Mouse (Mus musculus) mesoderm, embryonic 11.5 days (tissue): Measurements from ENCODE around the gene Gm20696.

Experiments used
- DNase-seq: peaks from one replicate; pipeline ENCODE4 v3.0.0-alpha.2; 2012; ENCODE audit warnings: low read depth, low spot score

Gm20696 gene

GRCm38 (mm10) chr6:99263886-99264185 lies 402.8 kb downstream of the Gm20696 start:
- no peak for DNase-seq

DNA sequence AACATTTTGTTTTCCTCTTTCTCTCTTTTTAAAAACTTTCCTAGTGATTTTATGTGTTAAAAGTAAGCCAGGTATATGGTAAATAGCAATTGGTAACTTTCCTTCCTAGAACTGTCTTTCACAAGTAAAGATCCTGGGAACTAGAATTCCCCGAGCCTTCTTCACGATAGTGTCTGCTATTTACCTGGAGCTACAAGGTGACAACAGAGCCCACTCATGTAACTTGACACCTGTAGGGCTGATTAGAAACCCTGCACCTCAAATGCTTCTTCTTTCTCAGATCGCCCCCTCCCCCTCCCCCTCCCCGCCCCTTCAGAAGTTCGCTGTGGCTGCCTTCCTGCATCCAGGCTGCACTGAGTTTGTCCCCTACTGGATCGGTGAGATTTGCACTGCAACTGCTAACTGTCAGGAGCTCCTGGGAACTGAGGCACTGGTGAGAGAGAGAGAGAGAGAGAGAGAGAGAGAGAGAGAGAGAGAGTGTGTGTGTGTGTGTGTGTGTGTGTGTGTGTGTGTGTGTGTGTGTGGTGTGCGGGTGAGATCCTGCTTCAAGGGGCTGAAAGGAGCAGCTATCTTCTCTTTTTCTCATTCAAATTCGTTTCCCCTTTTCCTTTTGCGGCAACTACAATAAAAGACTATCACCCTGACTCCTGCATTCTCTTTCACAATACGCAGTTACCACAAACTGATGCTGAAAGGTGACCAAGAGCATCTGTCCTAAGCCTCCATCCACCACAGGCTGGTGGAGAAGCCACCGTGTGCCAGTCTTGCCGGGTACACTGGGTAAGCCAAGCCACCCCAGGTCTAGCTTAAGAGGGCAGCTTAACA lies 403.3 kb downstream of the Gm20696 start:
- DNase-seq: no peak

DNA sequence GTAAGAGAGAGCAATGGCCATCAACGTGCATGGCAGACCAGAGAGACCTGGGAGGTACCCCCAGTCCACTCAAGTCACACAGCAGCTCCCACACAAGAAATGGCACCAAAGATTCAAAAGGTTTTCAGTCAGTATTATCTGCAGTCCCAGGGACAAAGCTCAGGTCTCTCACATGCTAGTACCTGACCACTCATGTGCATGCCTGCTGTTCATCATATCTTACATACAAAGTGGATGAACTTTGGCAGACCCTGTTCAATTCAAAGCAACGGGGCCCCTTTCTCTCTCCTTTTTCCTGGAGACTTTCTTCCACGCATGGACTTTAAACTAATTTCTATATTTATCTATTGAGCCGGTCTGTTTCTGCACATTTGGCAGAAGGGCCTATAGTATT lies 404.9 kb downstream of the Gm20696 start:
- no peak for DNase-seq

- no peak for DNase-seq
Measured at GRCm38 (mm10) chr6:99260941-99261736, 405.5 kb downstream of the Gm20696 start.

DNA sequence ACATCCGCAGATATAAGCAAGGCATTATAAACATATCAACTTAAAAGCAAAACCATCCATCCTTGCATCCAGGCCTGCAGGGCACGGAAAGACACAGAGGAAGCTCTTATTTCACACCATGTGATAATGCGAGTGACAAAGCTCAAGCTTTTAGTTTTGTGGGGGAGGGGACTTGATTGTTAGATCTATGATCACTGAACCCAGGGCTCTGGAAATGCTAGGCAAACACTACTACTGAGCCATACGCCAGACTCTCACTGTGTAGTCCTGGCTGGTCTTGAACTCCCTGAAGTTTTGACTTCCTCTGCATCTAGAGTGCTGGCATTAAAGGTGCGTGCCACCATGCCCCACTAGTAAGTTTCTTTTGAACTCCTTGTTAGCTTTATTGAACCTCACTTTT lies 408.3 kb downstream of the Gm20696 start:
- DNase-seq: no peak

DNA sequence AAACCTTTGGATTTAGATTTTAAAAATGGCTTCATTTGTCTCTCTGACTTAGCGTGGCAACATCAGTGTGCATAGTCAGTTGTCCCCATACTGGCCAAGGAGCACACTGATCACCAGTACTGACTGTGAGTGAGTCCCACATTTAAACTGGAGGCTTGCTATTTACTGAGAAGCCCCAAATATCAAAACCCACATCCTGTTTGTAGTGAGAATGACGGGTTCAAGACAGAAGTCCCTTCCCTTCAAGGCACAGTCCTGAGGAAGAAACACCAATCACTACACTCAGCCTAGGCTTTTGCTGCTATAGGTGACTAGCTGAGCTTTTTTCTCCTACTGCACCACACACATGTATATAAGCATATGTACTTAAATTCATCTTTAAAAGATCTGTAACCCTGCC lies 408.9 kb downstream of the Gm20696 start:
- no peak for DNase-seq

GRCm38 (mm10) chr6:99253331-99253730 lies 413.3 kb downstream of the Gm20696 start:
- no peak for DNase-seq

DNA sequence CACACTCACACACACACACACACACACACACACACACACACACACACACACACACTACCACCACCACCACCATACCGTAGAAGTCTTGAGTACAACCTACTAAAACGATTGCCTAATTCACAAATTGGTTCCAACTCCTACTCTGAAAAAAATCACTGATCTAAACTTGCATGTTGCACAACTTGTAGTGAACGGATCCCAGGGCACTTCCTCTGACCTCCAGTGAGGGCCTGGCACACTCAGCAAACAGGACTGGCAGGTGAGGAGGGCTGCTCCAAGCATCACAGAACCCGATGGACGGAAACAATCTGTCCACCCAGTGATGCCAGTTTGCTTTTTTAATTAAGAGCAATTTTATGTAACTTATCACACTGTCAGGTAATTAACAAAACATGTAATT lies 413.8 kb downstream of the Gm20696 start:
- no peak for DNase-seq

DNA sequence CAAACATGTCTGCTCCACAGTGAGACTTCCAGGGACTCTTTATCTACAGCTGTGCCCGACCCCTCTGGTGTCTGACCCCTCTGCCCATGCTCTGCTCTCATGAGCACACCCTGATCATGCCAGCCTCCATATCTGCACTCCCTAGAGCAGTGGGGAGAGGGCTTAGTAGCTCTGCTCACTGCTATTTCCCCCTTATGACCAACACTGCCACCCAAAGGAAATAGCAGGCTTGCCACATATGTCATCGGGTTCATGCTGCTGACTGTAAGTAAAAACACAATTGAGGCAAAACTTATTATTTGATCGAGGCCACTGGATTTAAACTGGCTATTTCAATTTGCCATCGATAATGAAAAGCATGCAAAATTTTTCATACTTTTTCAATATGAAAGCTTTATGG lies 414.7 kb downstream of the Gm20696 start:
- no peak for DNase-seq

DNA sequence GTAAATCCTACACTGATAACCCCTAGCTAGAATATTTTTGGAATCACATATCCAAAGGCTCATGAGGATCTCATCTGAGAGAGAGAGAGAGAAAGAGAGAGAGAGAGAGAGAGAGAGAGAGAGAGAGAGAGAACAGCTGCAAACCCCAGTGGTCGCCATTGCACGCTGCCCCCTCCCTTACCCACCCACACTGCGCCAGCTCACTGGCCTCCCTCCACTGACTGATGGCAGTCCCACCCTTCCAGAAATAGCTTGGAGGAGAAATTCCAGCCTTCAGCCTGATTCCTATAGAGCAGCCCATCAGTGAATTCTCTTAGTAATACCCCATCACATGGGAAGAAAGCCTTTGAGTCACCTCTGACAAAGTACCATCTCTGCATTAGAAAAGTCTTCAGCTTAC lies 415.4 kb downstream of the Gm20696 start:
- no peak for DNase-seq

DNA sequence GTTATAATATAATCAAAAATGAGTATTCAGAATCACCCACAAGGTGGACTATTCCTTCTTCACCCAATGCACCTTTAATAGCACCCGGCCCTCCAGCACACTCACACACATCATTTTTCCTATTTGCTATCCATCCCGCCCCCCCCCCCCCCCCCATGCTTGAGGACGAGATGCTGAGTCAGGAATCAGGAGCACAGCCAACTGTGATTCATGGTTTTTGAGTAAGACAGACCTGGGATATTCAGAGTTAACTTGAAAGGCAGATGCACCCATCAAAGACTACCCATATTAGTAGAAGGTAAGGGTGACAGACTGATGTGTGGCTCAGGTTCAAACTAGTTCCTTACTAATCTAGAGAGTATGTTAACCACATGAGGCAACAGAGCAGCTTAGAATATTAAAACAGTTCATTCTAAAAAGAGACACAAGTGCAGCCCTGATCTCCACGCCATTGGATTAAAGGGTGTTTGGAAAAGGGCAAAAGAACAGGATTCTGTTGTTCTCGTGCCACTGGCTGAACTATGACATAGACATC lies 417.0 kb downstream of the Gm20696 start:
- no peak for DNase-seq

- no peak for DNase-seq
Measured at GRCm38 (mm10) chr6:99248396-99248795, 418.2 kb downstream of the Gm20696 start.

- DNase-seq: no peak
Measured at GRCm38 (mm10) chr6:99241625-99242395, 424.8 kb downstream of the Gm20696 start.

GRCm38 (mm10) chr6:99240764-99241163 lies 425.8 kb downstream of the Gm20696 start:
- DNase-seq: no peak

DNA sequence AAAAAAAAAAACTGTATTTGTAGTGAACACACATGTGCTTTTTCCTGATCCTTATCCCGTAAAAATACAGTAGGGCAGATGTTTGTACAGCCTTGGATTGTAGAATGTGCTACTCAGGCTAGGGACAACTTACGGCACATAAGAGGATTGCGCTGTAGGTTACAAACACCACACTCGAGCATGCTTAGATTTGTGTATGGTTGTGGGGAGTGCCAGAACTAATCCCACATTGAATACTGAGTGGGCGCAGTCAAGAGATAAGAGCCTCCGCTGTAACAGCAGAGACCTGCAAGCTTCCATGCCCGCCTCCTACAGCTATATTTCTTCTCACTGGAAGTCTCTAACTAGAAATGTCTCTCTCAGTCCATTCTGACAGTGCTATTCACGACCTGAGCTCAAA lies 431.0 kb downstream of the Gm20696 start:
- no peak for DNase-seq

DNA sequence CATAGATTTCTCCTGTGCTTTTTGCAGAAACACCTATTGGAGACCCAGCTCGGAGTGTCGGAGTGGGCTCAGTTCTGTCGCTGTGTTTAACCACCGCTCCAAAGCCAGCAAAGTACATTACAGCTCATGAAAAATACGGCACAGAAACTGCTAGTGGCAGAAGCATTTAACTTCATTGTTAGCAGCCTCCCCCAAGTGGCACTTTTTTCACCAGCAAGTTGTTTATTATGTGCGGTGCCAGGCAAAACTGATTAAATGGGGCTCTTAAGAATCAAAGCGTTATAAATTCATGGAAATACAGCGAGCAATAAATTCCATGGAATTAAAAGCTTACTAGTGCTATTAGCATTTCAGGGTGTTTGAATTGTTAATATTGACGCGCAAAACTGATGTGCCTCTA lies 433.2 kb downstream of the Gm20696 start:
- DNase-seq: no peak

DNA sequence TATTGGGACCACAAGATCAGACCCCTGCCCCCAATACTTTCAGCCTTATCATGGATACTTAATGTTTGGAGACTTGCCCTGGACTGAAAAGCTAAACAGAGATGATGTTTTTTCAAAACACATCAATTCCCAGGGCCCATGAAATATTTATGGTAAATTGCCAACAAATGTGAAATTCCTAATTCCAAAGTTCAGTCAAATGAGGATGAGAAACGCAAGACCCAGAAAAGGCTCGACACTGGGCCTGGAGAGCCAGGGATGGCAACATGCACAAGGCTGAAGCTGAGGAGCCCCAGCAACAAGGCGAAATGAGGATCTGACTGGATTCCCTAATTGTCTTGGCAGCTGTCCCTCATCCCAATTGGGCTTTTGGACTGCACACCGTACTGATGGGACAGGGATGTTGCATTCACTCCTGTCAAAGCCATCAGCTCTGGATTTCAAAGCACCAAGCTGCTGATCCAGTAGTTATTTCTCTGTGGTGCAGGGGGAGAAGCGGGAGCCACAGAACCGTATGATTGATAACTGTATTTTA lies 438.2 kb downstream of the Gm20696 start:
- no peak for DNase-seq

GRCm38 (mm10) chr6:99221147-99221546 lies 445.4 kb downstream of the Gm20696 start:
- no peak for DNase-seq

DNA sequence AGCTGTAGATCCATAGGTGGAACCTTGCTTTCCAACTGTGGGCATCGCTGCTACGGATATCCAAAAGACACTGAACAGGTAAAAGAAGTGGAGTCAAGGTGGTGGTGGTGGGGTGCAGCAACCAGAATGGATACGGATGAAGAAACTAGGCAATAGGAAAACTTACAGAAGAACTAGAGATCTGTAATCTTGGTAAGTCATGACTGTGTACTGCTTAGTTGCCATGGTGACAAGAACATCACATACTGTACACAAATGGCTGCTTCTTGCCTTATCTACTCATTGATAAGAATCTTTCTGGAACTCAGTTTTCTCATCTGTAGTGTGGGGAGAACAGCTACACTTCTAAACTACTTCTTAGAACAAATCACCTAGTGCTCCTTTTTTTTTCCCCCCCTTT lies 446.1 kb downstream of the Gm20696 start:
- DNase-seq: no peak

DNA sequence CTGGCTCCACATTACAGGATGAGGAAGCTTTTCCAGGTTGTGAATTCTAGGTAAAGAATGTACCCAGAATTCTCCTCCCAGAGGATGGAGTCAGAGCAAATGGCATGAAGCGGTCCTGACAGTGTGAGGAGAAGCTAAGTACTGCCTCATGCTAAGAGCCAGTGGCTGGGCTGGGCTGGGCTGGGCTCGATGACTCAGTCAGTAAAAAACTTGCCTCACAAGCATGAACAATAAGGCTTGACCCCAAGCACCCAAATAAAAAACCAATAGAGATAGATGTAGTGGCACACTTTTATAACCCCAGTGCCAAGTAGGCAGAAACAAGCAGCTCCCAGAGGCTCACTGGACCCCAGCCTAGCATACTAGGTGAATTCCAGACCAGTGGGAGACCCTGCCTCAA lies 448.8 kb downstream of the Gm20696 start:
- DNase-seq: no peak

GRCm38 (mm10) chr6:99217155-99217554 lies 449.4 kb downstream of the Gm20696 start:
- no peak for DNase-seq

DNA sequence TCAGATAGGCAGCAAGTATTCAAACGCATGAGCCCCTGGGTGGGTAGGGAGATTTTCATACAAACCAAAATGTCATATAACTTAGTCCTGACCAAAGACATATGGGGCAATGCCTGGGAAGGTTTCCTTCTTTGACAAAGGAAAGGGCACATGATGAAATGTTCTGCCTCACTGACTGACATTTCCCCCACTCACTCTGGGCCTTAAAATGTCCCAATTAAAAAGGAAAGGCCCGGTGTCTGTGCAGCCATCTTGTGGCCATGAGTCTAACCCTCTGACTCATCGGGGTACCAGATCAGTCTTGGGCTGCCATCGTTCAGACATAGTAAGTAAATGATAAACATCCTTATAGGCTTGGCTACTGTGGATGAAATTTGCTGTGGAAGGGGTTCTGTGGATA lies 454.1 kb downstream of the Gm20696 start:
- no peak for DNase-seq
